Mouse (Mus musculus): Measurements from ENCODE around the gene Tbpl1. TPM values are rescaled to one million over a fixed set of nuclear protein-coding genes. Genes with fewer than 3 reads are reported as not detected.

Tbpl1 gene
- polyA plus RNA-seq (2015; fragmentation: Nextera tagmentation; extraction: Ambion mirVana): 53.3 and 53.9 TPM in 2 replicates

GRCm38 (mm10) chr10:22731272-22732093, at the start of gene Tbpl1:
Tbpl1 (minus strand) TSS chr10:22731938.
- Histone ChIP-seq H3K27ac (peak within 1 kb of the TSS; percentile 88), H3K4me3 (peak within 1 kb of the TSS; percentile 96), H3K9ac (peak within 1 kb of the TSS; percentile 98), H3K36me3 (no peaks in the 10 kb centered on the region), H3K4me2 (peak within 1 kb of the TSS; percentile 86), H3K27me3 (no peaks in the 10 kb centered on the region), H3K4me1 (peaks cover 21% of the 10 kb centered on the region), H3K9me3 (no peaks in the 10 kb centered on the region)
- peak; percentile 98 for ATAC-seq (ENCODE audit: insufficient number of reproducible peaks, low FRiP score, low TSS enrichment, low read depth)
- under 1% methylated on average over 72 of the region's 77 CpGs for WGBS

GRCm38 (mm10) chr10:22781466-22781865, 49.7 kb upstream of the Tbpl1 start:
- WGBS: 27% methylated on average over 4 of the region's 4 CpGs
- no peak overlapping the region for H3K27ac ChIP-seq
- ATAC-seq (ENCODE audit: insufficient number of reproducible peaks, low FRiP score, low TSS enrichment, low read depth): no peak

GRCm38 (mm10) chr10:22777939-22778338, 46.2 kb upstream of the Tbpl1 start:
- no peaks in the 10 kb centered on the region for H3K4me1 ChIP-seq

More at GRCm38 (mm10) chr10:22781466-22781865, 49.7 kb upstream of the Tbpl1 start:
- no peaks in the 10 kb centered on the region for H3K4me1 ChIP-seq
- H3K9ac ChIP-seq: no peak overlapping the region
- H3K27me3 ChIP-seq: 0 out of 2 replicates have a peak, but pooled peaks cover 6% of the 10 kb centered on the region
- H3K36me3 ChIP-seq: no peaks in the 10 kb centered on the region
- H3K4me3 ChIP-seq: no peak overlapping the region
- H3K4me2 ChIP-seq: no peak overlapping the region
- no peaks in the 10 kb centered on the region for H3K9me3 ChIP-seq

GRCm38 (mm10) chr10:22776007-22776698, 44.4 kb upstream of the Tbpl1 start:
- Histone ChIP-seq H3K9me3 (no peaks in the 10 kb centered on the region), H3K36me3 (no peaks in the 10 kb centered on the region), H3K27me3 (0 out of 2 replicates have a peak, but pooled peaks cover 6% of the 10 kb centered on the region), H3K4me3 (no peak overlapping the region), H3K4me1 (no peaks in the 10 kb centered on the region), H3K4me2 (no peak overlapping the region), H3K27ac (no peak overlapping the region), H3K9ac (no peak overlapping the region)
- no peak for ATAC-seq (ENCODE audit: insufficient number of reproducible peaks, low FRiP score, low TSS enrichment, low read depth)
- 15% methylated on average over 7 of the region's 7 CpGs for WGBS

More at GRCm38 (mm10) chr10:22777939-22778338, 46.2 kb upstream of the Tbpl1 start:
- WGBS: 12% methylated on average over 5 of the region's 5 CpGs
- H3K4me2 ChIP-seq: no peak overlapping the region
- H3K27ac ChIP-seq: no peak overlapping the region
- H3K9ac ChIP-seq: no peak overlapping the region
- ATAC-seq (ENCODE audit: insufficient number of reproducible peaks, low FRiP score, low TSS enrichment, low read depth): no peak
- H3K36me3 ChIP-seq: no peaks in the 10 kb centered on the region
- no peaks in the 10 kb centered on the region for H3K9me3 ChIP-seq
- H3K27me3 ChIP-seq: 0 out of 2 replicates have a peak, but pooled peaks cover 6% of the 10 kb centered on the region
- H3K4me3 ChIP-seq: no peak overlapping the region

- H3K27ac ChIP-seq: no peak overlapping the region
- no peaks in the 10 kb centered on the region for H3K36me3 ChIP-seq
- H3K9me3 ChIP-seq: no peaks in the 10 kb centered on the region
- no peak overlapping the region for H3K4me3 ChIP-seq
- 0 out of 2 replicates have a peak, but pooled peaks cover 6% of the 10 kb centered on the region for H3K27me3 ChIP-seq
- no peaks in the 10 kb centered on the region for H3K4me1 ChIP-seq
- no peak overlapping the region for H3K9ac ChIP-seq
- H3K4me2 ChIP-seq: no peak overlapping the region
- WGBS: 69% methylated on average over 2 of the region's 2 CpGs
- no peak for ATAC-seq (ENCODE audit: insufficient number of reproducible peaks, low FRiP score, low TSS enrichment, low read depth)
These were observed 43.7 kb upstream of the Tbpl1 start for GRCm38 (mm10) chr10:22775456-22775855.

- WGBS: 84% methylated on average over 3 of the region's 3 CpGs
- Histone ChIP-seq H3K4me3 (no peak overlapping the region), H3K9ac (no peak overlapping the region), H3K36me3 (no peaks in the 10 kb centered on the region), H3K4me1 (no peaks in the 10 kb centered on the region), H3K9me3 (no peaks in the 10 kb centered on the region), H3K4me2 (no peak overlapping the region), H3K27ac (no peak overlapping the region), H3K27me3 (0 out of 2 replicates have a peak, but pooled peaks cover 6% of the 10 kb centered on the region)
- ATAC-seq (ENCODE audit: insufficient number of reproducible peaks, low FRiP score, low TSS enrichment, low read depth): no peak
These were observed 42.9 kb upstream of the Tbpl1 start for GRCm38 (mm10) chr10:22774626-22775025.

- Histone ChIP-seq H3K27me3 (no peaks in the 10 kb centered on the region), H3K4me2 (no peak overlapping the region), H3K9me3 (no peaks in the 10 kb centered on the region), H3K27ac (no peak overlapping the region), H3K9ac (no peak overlapping the region), H3K36me3 (no peaks in the 10 kb centered on the region), H3K4me3 (no peak overlapping the region), H3K4me1 (no peaks in the 10 kb centered on the region)
- ATAC-seq (ENCODE audit: insufficient number of reproducible peaks, low FRiP score, low TSS enrichment, low read depth): no peak
- 91% methylated on average over 1 of the region's 1 CpGs for WGBS
These were observed 22.5 kb upstream of the Tbpl1 start for GRCm38 (mm10) chr10:22754240-22754639.

- H3K9ac ChIP-seq: no peak overlapping the region
- H3K36me3 ChIP-seq: no peaks in the 10 kb centered on the region
- H3K4me3 ChIP-seq: no peak overlapping the region
- no peak overlapping the region for H3K4me2 ChIP-seq
- H3K27ac ChIP-seq: no peak overlapping the region
- no peaks in the 10 kb centered on the region for H3K4me1 ChIP-seq
- no peaks in the 10 kb centered on the region for H3K27me3 ChIP-seq
- H3K9me3 ChIP-seq: no peaks in the 10 kb centered on the region
- WGBS: 66% methylated on average over 5 of the region's 5 CpGs
- no peak for ATAC-seq (ENCODE audit: insufficient number of reproducible peaks, low FRiP score, low TSS enrichment, low read depth)
These were observed 19.5 kb upstream of the Tbpl1 start for GRCm38 (mm10) chr10:22751175-22751682.

GRCm38 (mm10) chr10:22746334-22747322, 14.9 kb upstream of the Tbpl1 start:
- Histone ChIP-seq H3K36me3 (no peaks in the 10 kb centered on the region), H3K4me1 (no peaks in the 10 kb centered on the region), H3K4me3 (no peak overlapping the region), H3K27ac (no peak overlapping the region), H3K4me2 (no peak overlapping the region), H3K9ac (no peak overlapping the region), H3K9me3 (no peaks in the 10 kb centered on the region), H3K27me3 (no peaks in the 10 kb centered on the region)
- ATAC-seq (ENCODE audit: insufficient number of reproducible peaks, low FRiP score, low TSS enrichment, low read depth): no peak
- 57% methylated on average over 13 of the region's 13 CpGs for WGBS

- H3K27ac ChIP-seq: no peak overlapping the region
- no peak overlapping the region for H3K4me3 ChIP-seq
- ATAC-seq (ENCODE audit: insufficient number of reproducible peaks, low FRiP score, low TSS enrichment, low read depth): no peak
- H3K27me3 ChIP-seq: no peaks in the 10 kb centered on the region
- H3K36me3 ChIP-seq: no peaks in the 10 kb centered on the region
- no peak overlapping the region for H3K4me2 ChIP-seq
- WGBS: 76% methylated on average over 7 of the region's 7 CpGs
- no peak overlapping the region for H3K9ac ChIP-seq
- no peaks in the 10 kb centered on the region for H3K9me3 ChIP-seq
- H3K4me1 ChIP-seq: no peaks in the 10 kb centered on the region
These were observed 14.2 kb upstream of the Tbpl1 start for GRCm38 (mm10) chr10:22745922-22746321.

- WGBS: 61% methylated on average over 10 of the region's 10 CpGs
- peak overlapping the region; percentile 98 for H3K9ac ChIP-seq
- H3K4me3 ChIP-seq: peak overlapping the region; percentile 96
- no peaks in the 10 kb centered on the region for H3K36me3 ChIP-seq
- ATAC-seq (ENCODE audit: insufficient number of reproducible peaks, low FRiP score, low TSS enrichment, low read depth): no peak
- H3K4me2 ChIP-seq: peak overlapping the region; percentile 86
- H3K4me1 ChIP-seq: peaks cover 20% of the 10 kb centered on the region
- no peak overlapping the region for H3K27ac ChIP-seq
- no peaks in the 10 kb centered on the region for H3K27me3 ChIP-seq
- H3K9me3 ChIP-seq: no peaks in the 10 kb centered on the region
These were observed 443 bp upstream of the Tbpl1 start for GRCm38 (mm10) chr10:22732181-22732580.
